Mouse (Mus musculus): ENCODE measurements around the gene Laptm5.

DNA sequence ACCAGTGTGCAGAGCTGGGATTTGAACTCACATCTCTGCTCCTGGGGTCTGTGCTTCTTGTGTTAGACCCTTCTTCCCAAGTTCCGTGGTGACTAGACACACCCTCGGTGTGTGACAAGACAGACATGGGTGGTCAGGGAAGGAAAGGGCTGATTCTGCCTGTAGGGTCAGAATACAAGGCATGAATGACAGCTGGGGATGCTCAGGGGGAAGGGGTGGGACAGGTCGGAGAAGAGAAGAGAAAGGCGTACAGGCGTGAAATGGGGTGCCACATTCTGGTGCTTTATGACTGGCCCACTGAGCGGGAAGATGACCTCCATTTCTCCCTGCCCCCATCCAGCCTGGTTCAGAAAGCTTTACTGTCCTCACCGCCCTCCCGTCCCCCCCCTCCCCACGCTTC is 47.5 kb upstream of the Laptm5 start:
- no peak for TF ChIP-seq CTCF (IDR thresholded peaks at IDR 0.05; ENCODE audit: low read depth, low read length)
- TF ChIP-seq POLR2A (IDR thresholded peaks at IDR 0.05; ENCODE audit: borderline replicate concordance, low read depth, low read length) = no peak
